Mouse (Mus musculus): ENCODE measurements at regions not wholly inside any gene's neighbourhood (a gene's known extent, or its start where the extent isn't known, plus 50 kb on each side); places are given as distances from the start of the nearest gene placed in this dataset.

DNA sequence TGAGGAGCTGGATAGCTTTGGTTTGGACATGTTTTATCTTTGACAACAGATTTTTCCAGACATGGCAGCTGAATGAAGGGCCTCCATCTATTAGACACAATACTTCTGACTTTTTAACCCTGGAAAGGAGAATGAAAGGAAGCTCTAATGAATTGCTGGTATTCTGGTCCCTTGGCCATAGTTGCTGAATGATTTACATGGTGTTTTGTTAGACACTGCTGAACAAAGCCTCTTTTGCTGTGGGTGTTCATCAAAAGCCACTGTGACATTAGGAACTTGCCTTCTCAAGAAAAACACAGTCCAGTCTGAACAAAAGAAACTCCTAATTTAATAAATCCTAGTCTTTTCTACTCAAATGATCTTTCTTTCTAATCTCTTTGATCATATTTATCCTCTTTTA, 93.4 kb downstream of the Rgs2 start:
- TF ChIP-seq CTCF (conservative IDR thresholded peaks at IDR 0.05; ENCODE audit: insufficient read depth, insufficient read length, low read depth, low read length) (no peak), POLR2A (IDR thresholded peaks at IDR 0.05; ENCODE audit: low read depth, low read length) (no peak)

Data from kidney, adult 2 months (tissue).